Mouse (Mus musculus): ENCODE measurements around the gene Mag. TPM values are rescaled to one million over a fixed set of nuclear protein-coding genes. Genes with fewer than 3 reads are reported as not detected.
"Not testable (repeated sequence)": the region's sequence is repeated elsewhere in the genome, so short reads cannot be mapped to it uniquely, and the experiment has no call there.

Mag gene
- total RNA-seq (2021): 10 to 100 TPM in 1 of 2 experiments, 1 to 10 TPM in 1; 8.4 to 10.4 TPM
- long read RNA-seq, experiment 1, partial matches to known transcripts: 0 of 4 reads
- long read RNA-seq, experiment 1, other reads (novel, unspliced or antisense): 4 of 4 reads
- long read RNA-seq, experiment 2, partial matches to known transcripts: 0 of 6 reads
- long read RNA-seq, experiment 2, other reads (novel, unspliced or antisense): 4 of 6 reads

DNA sequence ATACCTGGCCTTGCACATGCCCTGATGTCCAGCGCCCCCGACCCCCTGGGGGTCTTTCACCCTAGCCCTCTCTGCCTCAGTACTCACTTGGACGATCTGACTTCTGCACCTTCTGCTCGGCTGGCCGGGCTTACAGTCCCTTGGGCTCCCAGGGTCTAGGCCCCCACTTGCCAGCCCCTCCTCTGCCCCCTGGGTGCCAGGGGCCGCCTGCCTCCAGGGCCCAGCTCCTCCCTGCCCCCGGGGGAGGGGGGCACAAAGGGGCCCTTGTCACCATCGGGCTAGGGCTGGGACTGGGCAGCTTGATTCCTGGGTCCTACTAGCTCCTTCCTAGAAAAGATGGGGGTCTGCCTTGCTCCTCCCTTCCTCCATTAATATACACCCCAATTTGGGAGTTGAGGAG, at the start of gene Mag:
Gene Mag, minus strand, starts transcription at position 142 of the 400 bp plus-strand sequence.
- no peak for DNase-seq

- DNase-seq: no peak
These were observed 49.7 kb upstream of the Mag start for GRCm38 (mm10) chr7:30964366-30964765.

- DNase-seq: no peak
These were observed 48.2 kb upstream of the Mag start for GRCm38 (mm10) chr7:30962862-30963261.

DNA sequence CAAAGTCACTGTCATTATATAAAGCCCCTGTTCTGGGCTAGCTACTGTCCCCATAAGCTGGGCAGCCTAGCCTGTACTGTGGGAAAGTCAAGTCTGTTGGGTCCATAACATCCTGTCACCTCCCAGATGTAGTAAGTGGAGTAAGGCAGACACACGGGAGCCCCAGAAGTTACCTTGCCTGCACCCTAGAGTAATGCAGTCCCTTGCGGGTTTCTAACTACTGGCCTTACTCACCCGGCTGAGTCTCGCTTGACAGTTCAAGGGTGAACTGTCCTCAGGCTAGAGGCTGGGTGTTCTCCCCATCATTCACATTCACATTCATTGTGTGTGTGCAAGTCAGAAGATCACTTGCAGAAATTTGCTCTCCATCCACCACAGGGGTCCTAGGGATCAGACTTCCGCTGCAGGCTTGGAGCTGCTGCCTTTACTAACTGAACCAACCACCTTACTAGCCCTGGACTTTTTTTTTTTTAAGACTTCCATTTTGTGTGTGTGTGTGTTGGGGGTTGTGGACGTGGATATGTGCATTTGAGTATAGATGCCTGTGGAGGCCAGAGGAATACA, 45.2 kb upstream of the Mag start:
- DNase-seq: no peak

DNA sequence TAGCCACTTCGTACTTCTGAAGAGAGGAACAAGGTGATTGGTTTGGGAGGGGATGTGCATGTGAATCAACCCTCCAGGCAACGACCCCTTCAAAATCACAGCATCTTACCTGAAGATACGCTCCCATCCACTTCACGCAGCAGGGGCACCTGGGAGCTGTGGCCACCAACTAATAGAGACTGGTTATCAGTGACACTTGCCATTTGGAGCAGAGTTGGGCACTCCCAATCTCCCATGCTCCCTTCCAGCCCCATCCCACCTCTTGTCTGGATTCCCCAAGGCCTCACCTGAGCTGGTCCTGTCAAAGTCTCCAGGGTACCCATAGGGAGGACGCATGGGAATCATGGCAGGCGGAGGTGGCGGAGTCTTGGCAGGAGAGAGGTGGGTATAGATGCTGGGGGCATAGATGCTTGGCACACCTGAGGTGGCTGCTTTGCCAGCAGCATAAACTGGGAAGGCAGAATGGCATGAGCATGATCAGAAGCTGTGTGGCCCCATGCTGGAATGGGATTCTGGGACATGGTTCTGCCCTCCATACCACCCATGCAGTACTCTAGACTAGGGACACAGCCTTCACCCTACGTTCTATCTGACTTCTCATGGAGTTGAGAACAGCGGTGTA, 44.3 kb upstream of the Mag start:
- DNase-seq: no peak

DNA sequence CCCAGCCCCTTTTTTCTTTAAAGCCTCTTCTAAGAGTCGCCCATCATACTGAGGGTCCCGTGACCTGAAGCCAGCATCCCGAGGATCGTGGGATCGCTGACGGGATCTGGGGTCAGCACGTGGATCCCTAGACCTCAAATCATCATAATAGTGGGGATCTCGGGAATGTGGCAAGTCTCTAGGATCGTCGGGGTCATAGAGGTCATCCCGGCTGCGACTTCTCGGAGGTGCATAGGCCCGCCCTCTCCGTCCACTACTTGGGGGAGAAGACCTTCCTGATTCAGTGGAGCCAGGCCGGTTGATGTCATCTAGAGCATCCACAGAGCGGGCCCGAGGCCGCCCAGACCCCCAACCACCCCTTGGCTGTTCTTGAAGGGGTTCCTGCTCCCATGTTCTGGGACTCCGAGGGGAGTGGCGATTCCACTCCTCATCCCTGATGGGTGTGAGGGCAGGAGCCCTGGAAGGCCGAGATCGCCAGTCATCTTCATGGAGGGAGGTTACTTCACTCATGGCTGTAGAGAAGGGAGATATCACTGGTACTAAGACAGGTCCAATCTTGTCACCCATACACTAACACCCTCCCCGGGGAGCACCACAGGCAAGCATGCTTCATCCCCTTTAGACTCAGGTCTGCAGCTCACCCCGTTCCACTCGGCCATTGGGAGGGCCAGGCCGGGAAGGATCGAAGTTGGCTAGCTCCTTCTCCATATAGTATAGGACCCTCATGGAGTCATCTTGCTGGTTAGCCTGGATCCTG, 43.6 kb upstream of the Mag start:
- DNase-seq: no peak

GRCm38 (mm10) chr7:30957367-30957783, 42.7 kb upstream of the Mag start:
- DNase-seq: peak; percentile 94

- DNase-seq: peak; percentile 81
These were observed 42.2 kb upstream of the Mag start, which contains the start of gene Usf2 for GRCm38 (mm10) chr7:30956756-30957366. TSS of gene Usf2 (minus strand) at chr7:30956803.

DNA sequence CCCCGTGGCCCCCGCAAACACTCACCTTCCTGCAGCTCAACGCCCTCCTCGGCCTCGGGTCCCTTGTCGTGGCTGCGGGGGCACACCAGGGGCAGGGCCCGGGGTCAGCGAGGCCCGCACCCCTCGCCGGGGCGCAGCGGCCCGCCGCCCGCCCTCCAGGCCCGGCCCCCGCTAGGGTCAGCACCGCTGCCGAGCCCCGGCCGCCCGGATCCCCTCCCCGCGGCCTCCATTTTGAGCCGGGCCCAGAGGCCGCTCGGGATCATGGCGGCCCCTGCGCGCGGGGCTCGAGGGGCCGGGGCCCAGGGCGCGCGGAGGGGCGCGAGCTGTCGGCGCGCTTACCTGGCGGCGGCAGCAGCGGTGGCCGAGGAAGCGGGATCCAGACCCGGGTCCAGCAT, 41.7 kb upstream of the Mag start:
- no peak for DNase-seq

DNA sequence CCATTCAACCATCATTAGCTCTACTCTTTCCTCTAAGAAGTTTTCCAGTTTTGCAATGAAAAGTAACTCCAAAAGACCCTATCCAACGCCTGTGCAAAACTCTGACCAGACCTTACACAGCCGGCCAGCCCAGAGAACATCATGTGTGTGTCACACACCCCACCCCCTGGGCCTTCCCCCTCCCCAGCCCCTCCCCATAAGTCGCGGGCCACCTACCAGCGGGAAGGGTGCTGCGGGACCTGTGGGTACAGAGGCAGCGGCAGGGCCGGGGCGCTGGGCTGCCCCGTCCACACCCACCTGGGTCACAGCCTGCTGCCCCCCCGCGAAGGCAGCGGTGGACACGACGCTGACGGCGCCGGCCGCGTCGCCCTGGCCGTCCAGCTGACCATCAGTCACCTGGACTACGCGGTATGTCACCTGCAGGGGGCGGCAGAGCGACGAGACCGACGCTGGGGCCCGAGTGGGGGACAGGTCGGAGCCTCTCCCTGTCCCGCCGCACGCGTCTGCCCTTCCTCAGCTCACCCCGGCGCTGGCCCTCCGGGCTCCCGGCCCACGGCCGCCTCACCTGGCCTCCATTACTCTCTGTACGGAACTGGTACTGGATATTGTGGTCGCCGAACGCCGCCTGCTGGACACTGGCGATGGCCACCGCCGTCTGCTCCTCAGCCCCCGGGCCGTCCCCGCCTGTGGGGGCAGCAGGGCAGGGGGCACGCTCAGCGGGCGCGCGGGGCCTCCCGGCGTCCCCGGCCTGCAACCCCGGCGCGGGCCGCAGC, 41.1 kb upstream of the Mag start:
- DNase-seq: peak; percentile 94

DNA sequence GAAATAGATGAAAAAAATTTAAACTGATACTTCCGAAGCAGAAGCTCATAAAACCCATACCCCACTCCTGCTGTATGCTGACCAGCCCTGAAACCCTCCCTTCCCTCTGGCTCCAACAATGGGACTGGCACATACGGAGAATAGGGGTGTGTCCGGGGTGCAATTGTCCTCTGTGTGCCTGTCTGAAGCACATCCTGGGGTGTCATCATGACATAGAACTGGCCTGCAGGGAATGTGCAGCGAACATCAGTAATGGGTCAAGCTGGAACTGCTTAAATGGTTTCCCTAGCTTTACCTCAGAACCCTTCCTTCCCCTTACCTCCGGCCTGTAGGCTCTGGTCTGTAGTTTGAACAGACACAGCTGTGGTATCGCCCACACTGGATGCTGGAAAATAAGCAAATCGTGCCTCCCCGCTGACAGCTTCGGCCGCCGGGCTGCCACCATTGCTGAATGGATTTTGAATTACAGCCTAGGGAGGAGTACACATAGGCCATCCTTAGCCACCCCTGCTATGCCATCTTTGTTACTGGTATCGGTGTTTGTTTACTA, 40.4 kb upstream of the Mag start:
- no peak for DNase-seq

DNA sequence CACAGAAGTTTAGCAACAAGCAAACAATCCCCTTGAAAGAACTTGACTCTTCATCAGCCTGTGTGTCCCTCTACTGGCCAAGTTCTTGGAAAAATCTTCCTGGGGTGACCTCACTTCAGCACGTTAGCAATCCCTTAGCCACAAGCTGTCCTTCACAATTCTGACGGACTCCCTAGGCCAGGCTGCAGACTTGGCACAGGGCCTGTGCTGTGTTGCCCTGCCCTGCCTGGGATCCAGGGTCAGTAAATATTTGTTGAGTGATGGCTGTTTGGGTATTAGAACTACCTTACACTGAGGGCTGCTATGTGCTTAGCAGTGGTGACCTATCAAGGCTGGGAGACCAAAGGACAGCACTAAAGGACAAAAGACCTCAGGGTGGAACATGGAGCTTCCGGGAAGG, 39.4 kb upstream of the Mag start:
- no peak for DNase-seq

DNA sequence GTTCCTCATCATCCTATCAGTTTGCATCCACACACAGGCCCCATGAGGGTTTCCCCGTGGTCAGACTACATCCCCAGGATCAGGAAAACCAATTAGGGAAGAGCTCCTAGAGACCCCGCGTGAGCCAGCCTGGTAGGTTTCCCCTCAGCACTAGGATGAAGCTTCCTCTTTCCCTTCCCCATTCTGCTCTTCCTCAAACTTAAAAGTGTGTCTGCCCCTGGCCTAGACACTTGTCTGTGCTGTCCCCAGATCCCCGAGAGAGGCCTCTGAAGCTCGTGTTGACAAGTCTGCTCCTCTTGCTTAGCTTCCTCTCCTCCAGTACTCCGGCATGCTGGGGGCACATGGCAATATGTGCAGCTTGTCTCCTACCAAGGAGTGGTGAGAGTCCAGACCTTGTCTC, 38.8 kb upstream of the Mag start:
- DNase-seq: no peak

DNA sequence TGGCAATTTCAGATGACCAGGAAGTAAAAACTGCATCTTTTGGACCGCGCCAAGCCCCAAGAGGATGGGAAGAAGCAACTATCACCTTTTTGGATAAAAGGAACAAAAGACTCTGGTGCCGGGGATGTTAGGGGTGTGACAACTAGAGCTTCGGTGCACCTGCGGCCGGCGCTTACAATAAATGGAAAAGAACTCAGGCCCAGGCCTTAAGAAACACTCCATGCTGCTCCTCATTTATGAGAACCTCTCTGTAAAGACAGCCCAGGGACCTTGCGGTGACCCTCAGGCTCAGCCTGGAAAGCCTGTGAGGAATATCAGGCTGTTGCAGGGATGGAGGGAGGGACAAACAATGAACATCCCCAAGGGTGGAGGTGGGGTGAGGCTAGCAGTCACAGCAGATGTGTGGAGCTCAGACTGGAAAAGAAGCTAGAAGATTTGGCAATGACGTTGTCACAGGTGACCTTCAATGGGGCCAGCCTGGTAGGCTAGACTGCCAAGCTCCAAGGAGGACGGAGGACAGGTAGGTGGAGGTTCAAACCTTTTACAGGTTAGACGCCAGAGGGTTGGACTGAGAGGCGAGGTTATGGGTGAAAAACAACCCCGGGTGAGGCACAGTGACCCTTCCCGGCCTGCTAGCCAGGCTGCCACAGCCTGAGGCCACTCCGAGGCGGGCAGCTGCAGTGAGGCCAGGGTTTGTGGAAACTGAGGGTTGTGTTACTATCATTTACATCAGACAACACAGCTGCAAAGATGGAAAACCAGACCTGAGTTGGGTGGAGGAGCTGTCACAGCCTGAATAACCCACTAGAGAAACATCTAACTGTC, 38.0 kb upstream of the Mag start:
- no peak for DNase-seq

- DNase-seq: not testable (repeated sequence)
These were observed 35.2 kb upstream of the Mag start for GRCm38 (mm10) chr7:30949902-30950301.

DNA sequence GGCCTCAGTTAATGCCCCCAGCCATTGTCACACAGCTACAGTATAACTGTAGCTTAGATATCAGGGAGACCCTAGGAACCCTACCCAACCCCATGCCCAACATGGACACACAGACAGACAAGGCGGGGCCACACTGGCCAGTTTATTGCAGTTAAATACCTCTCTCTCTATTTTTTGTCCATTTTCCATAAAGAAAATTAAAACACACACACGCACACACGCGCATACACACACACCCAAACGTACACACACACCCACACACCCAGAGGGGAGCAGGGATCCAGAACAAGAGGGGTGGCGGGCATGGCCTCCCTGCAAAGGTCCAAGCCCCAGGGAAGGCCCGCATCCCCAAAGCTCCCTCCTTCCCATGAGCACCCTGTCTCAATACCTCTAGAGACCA, 31.2 kb upstream of the Mag start:
- no peak for DNase-seq

DNA sequence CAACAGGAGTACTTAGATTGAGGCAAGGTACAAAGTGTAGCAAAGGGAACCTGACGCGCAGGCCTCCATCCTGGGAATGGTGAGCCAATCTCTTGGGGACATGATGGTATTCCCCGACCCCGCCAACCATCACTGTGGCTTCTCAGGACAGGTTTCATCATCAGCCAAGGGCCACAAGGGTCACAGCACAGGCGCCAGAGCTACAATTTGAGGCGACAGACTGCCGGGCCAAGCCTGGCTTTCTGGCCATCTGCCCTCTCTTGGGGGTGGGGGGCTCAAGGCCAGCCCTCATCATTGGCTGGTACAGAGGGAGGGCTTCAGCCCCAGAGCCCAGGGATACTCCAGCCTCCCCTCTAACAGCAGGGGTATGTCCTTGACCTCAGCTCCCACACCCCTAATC, 30.8 kb upstream of the Mag start:
- DNase-seq: not testable (repeated sequence)

DNA sequence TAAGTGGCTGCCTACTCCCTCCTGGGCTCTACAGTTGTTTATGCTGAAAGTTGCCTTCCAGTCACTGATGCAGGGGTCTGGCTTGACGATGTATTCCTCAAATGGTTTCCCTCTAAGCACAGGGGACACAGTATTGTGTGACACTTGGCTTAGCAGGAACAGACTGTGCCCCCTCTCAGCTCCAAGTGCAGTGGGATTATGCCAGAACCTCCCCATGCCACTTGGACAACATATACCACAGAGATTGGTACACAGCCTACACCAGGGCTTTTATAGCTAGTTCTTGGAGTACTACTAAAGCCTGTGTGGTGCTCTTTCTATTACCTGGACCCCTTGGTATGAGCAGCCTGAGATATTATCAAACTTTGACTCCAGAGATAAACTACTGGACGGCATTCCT, 30.0 kb upstream of the Mag start:
- DNase-seq: not testable (repeated sequence)

GRCm38 (mm10) chr7:30943909-30944635, 29.4 kb upstream of the Mag start, which contains the start of gene Hamp:
TSS of gene Hamp (minus strand) at chr7:30944032.
- no peak for DNase-seq

- not testable (repeated sequence) for DNase-seq
These were observed 27.7 kb upstream of the Mag start for GRCm38 (mm10) chr7:30942365-30942764.
